Mouse (Mus musculus): ENCODE data around the gene Ncam2.

Ncam2 gene

DNA sequence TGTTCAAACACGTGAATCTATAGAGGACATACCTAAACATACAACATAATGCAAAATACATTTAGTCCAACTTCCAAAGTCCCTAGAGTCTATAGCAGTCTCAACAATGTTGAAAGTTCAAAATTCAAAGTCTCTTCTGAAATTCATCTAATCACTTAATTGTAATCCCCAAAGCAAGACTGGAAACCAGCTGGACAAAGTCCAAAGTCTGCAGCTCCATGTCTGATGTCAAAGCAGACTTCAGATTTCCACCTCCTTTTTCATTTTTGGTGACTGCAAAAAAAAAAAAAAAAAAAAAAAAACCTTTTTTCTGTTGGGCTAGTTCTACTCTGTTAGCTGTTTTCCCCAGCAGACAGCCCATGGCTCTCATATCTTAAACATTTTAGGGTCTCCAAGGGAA is 473.4 kb downstream of the Ncam2 start:
- no peak for DNase-seq

- no peak for DNase-seq
Observed at GRCm38 (mm10) chr16:81675546-81675945, 475.0 kb downstream of the Ncam2 start.

All from lung, postnatal 4 days (tissue).